Mouse (Mus musculus): ENCODE results near the gene Dpp9. TPM values are rescaled to one million over a fixed set of nuclear protein-coding genes. Genes with fewer than 3 reads are reported as not detected.

Gene Dpp9
- polyA plus RNA-seq, 1 experiment = not detected

DNA sequence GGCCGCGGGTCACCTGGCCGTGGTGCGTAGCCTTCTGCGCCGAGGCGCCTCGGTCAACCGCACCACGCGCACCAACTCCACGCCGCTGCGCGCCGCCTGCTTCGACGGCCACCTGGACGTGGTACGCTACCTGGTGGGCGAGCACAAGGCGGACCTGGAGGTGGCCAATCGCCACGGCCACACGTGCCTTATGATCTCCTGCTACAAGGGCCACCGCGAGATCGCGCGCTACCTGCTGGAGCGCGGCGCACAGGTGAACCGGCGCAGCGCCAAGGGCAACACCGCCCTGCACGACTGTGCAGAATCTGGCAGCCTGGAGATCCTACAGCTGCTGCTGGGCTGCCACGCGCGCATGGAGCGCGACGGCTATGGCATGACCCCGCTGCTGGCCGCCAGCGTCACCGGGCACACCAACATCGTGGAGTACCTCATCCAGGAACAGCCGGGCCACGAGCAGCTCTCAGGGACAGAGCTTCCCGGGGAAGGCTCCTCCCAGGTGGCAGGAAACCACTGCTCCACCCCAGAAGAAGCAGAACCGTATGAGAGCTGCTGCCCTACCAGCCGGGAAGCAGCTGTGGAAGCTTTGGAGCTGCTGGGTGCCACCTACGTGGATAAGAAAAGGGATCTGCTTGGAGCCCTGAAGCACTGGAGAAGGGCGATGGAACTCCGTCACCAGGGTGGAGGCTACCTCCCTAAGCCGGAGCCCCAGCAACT is 38.6 kb upstream of the Dpp9 start:
- TF ChIP-seq CTCF (IDR thresholded peaks at IDR 0.05; ENCODE audit: insufficient read depth, low read depth, low read length) (no peak), POLR2A (IDR thresholded peaks at IDR 0.05; ENCODE audit: insufficient read depth, low read depth, low read length) (no peak)
- H3K27ac ChIP-seq (ENCODE audit: insufficient read depth, low read depth, low read length) = peak overlapping the region; percentile 79; the same call in 1 of the 2 replicates
- 5% methylated on average over 58 of the region's 58 CpGs for WGBS
- H3K4me1 ChIP-seq (ENCODE audit: control insufficient read depth, insufficient read depth, low read length) = peaks cover 48% of the 10 kb centered on the region
- peak overlapping the region; percentile 62 for H3K4me3 ChIP-seq (ENCODE audit: insufficient read depth, low read depth, low read length)

- Histone ChIP-seq H3K4me1 (ENCODE audit: control insufficient read depth, insufficient read depth, low read length) (peaks cover 44% of the 10 kb centered on the region), H3K4me3 (ENCODE audit: insufficient read depth, low read depth, low read length) (peak within 1 kb of the TSS; percentile 67), H3K27ac (ENCODE audit: insufficient read depth, low read depth, low read length) (peak within 1 kb of the TSS; percentile 96)
- WGBS = under 1% methylated on average over 28 of the region's 28 CpGs
- TF ChIP-seq POLR2A (IDR thresholded peaks at IDR 0.05; ENCODE audit: insufficient read depth, low read depth, low read length) (0 out of 2 replicates have a peak, but pooled peaks have one; percentile 23), CTCF (IDR thresholded peaks at IDR 0.05; ENCODE audit: insufficient read depth, low read depth, low read length) (no peak)
These were observed 37.7 kb upstream of the Dpp9 start, which contains the start of gene Fem1a for GRCm38 (mm10) chr17:56256239-56256881. TSS of gene Fem1a (plus strand) at chr17:56256810.

- Histone ChIP-seq H3K4me1 (ENCODE audit: control insufficient read depth, insufficient read depth, low read length) (peaks cover 43% of the 10 kb centered on the region), H3K4me3 (ENCODE audit: insufficient read depth, low read depth, low read length) (peak overlapping the region; percentile 67), H3K27ac (ENCODE audit: insufficient read depth, low read depth, low read length) (peak overlapping the region; percentile 96)
- 0% methylated on average over 32 of the region's 32 CpGs for WGBS
- TF ChIP-seq POLR2A (IDR thresholded peaks at IDR 0.05; ENCODE audit: insufficient read depth, low read depth, low read length) (peak; percentile 60), CTCF (IDR thresholded peaks at IDR 0.05; ENCODE audit: insufficient read depth, low read depth, low read length) (peak; percentile 90)
These were observed 37.1 kb upstream of the Dpp9 start for GRCm38 (mm10) chr17:56255863-56256238.

DNA sequence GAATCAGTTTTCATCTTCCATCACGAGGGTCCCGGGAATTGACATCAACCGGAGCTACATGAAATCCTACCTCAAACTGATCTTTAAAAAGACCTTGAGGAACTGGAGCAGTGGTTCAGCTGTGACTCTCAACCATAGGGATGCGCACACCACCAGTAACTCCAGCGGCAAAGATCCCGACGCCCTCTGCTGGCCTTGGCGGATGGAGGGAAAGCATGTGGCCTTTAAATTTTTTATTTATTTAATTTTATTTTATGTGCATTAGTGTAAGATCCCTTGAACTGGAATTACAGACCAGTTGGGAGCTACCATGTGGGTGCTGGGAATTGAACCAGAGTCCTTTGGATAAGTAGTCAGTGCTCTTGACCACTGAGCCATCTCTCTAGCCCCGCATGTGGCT is 36.7 kb upstream of the Dpp9 start:
- H3K27ac ChIP-seq (ENCODE audit: insufficient read depth, low read depth, low read length) = peak overlapping the region; percentile 85
- H3K4me3 ChIP-seq (ENCODE audit: insufficient read depth, low read depth, low read length) = no peak overlapping the region
- 8% methylated on average over 9 of the region's 9 CpGs for WGBS
- TF ChIP-seq POLR2A (IDR thresholded peaks at IDR 0.05; ENCODE audit: insufficient read depth, low read depth, low read length) = no peak
- no peak for TF ChIP-seq CTCF (IDR thresholded peaks at IDR 0.05; ENCODE audit: insufficient read depth, low read depth, low read length)
- peaks cover 47% of the 10 kb centered on the region for H3K4me1 ChIP-seq (ENCODE audit: control insufficient read depth, insufficient read depth, low read length)

DNA sequence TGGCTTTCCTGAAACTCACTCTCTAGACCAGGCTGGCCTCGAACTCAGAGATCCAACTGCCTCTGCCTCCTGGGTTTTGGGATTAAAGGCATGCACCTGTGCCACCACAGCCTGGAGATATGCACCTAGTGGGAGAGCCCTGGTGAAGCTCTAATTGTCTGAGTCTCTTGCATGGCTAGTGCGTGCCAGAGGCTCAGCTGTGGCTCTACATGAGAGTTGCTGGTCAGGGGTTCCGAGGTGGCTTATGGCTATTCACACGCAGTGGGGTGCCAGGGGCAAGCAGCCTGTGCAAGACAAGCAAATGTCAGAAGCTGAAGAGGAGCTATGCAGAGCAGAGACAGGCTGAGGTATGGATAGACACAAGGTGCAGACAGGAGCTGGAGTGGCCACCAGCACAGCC is 36.0 kb upstream of the Dpp9 start:
- 81% methylated on average over 4 of the region's 4 CpGs for WGBS
- H3K4me1 ChIP-seq (ENCODE audit: control insufficient read depth, insufficient read depth, low read length) = peaks cover 47% of the 10 kb centered on the region
- no peak for TF ChIP-seq POLR2A (IDR thresholded peaks at IDR 0.05; ENCODE audit: insufficient read depth, low read depth, low read length)
- no peak for TF ChIP-seq CTCF (IDR thresholded peaks at IDR 0.05; ENCODE audit: insufficient read depth, low read depth, low read length)
- H3K4me3 ChIP-seq (ENCODE audit: insufficient read depth, low read depth, low read length) = no peak overlapping the region
- peak overlapping the region; percentile 85 for H3K27ac ChIP-seq (ENCODE audit: insufficient read depth, low read depth, low read length)

DNA sequence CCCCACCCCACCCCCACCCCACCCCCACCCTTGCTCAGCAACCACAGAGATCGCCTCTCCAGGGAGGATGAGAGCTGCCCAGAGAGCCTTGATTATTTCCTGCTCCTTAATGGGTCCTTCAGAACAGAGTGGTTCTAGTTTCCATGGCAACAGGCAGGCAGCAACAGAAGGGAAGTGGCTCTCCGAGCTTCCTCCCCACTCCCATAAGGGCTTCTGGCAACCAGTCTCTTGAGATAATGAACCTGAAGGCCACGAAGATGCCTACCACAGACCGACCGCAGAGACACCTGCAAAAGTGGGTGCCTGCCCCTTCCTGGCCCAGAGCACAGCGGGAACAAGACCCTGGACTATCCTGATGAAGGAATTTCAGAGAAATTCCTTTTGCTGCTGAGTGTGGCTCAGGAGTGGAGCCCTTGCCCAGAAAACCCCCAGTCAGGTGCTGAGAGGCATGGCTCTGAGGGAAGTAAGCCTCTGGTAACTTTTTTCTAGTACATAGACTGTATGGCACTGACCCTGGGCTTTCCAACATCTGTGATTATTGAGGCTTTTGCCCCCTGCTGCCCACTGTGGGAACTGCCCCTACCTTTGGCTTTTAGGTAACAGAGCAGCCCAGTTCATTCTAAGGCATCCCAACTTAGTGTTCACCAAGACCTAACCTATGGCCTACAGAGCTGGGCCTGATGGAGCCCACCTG is 32.6 kb upstream of the Dpp9 start:
- TF ChIP-seq POLR2A (IDR thresholded peaks at IDR 0.05; ENCODE audit: insufficient read depth, low read depth, low read length) (no peak), CTCF (IDR thresholded peaks at IDR 0.05; ENCODE audit: insufficient read depth, low read depth, low read length) (peak; percentile 38; the same call in 1 of the 2 replicates)
- peak overlapping the region; percentile 73 for H3K27ac ChIP-seq (ENCODE audit: insufficient read depth, low read depth, low read length)
- 0 out of 2 replicates have a peak overlapping the region, but pooled peaks have one; percentile 3 for H3K4me3 ChIP-seq (ENCODE audit: insufficient read depth, low read depth, low read length)
- H3K4me1 ChIP-seq (ENCODE audit: control insufficient read depth, insufficient read depth, low read length) = peaks cover 22% of the 10 kb centered on the region
- WGBS = 5% methylated on average over 6 of the region's 6 CpGs

- Histone ChIP-seq H3K27ac (ENCODE audit: insufficient read depth, low read depth, low read length) (no peak overlapping the region), H3K4me1 (ENCODE audit: control insufficient read depth, insufficient read depth, low read length) (peaks cover 13% of the 10 kb centered on the region; the same call in 1 of the 2 replicates), H3K4me3 (ENCODE audit: insufficient read depth, low read depth, low read length) (no peak overlapping the region)
- WGBS = 63% methylated on average over 7 of the region's 7 CpGs
- TF ChIP-seq CTCF (IDR thresholded peaks at IDR 0.05; ENCODE audit: insufficient read depth, low read depth, low read length) = no peak
- no peak for TF ChIP-seq POLR2A (IDR thresholded peaks at IDR 0.05; ENCODE audit: insufficient read depth, low read depth, low read length)
These were observed 26.9 kb upstream of the Dpp9 start for GRCm38 (mm10) chr17:56245608-56246007.

- no peak for TF ChIP-seq CTCF (IDR thresholded peaks at IDR 0.05; ENCODE audit: insufficient read depth, low read depth, low read length)
- peak; percentile 87; the same call in 1 of the 2 replicates for TF ChIP-seq POLR2A (IDR thresholded peaks at IDR 0.05; ENCODE audit: insufficient read depth, low read depth, low read length)
- Histone ChIP-seq H3K4me1 (ENCODE audit: control insufficient read depth, insufficient read depth, low read length) (peaks cover 9% of the 10 kb centered on the region), H3K27ac (ENCODE audit: insufficient read depth, low read depth, low read length) (peak overlapping the region; percentile 63), H3K4me3 (ENCODE audit: insufficient read depth, low read depth, low read length) (peak overlapping the region; percentile 79)
- under 1% methylated on average over 33 of the region's 33 CpGs for WGBS
These were observed 23.1 kb upstream of the Dpp9 start for GRCm38 (mm10) chr17:56241541-56242401.
